Mouse (Mus musculus) retina, postnatal 1 day (tissue): ENCODE measurements at regions not wholly inside any gene's neighbourhood (a gene's known extent, or its start where the extent isn't known, plus 50 kb on each side); places are given as distances from the start of the nearest gene placed in this dataset.

Source experiments
- DNase-seq: peaks from one replicate; pipeline ENCODE4 v3.0.0-alpha.2; 2012

GRCm38 (mm10) chr2:47053689-47054088 lies 1760.2 kb upstream of the Acvr2a start:
- no peak for DNase-seq

- no peak for DNase-seq
Observed at GRCm38 (mm10) chr2:47074191-47074590, 1739.7 kb upstream of the Acvr2a start.

- no peak for DNase-seq
Observed at GRCm38 (mm10) chr2:47075225-47075624, 1738.7 kb upstream of the Acvr2a start.

GRCm38 (mm10) chr2:47088635-47089034 lies 1725.3 kb upstream of the Acvr2a start:
- DNase-seq = peak; percentile 49

GRCm38 (mm10) chr2:47095993-47096392 lies 1717.9 kb upstream of the Acvr2a start:
- no peak for DNase-seq

DNA sequence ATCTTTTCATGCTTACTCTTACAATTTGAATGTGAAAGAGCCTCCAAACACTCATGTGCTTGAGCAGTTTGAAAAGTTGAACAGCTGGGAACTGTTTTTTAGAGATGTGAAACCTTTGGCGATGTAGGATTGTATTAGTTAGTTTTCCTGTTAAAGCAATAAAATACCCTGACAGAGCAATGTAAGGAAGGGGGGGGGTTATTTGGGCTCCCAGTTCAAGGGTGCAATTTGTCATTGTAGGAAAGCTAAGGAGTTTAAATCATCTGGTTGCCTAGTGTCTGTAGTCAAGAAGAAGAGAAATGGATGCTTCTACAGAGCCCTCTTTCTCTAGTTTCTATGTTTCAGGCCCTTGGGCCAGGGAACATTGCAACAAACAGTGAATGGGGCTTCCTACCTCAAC lies 1674.5 kb upstream of the Acvr2a start:
- no peak for DNase-seq

DNA sequence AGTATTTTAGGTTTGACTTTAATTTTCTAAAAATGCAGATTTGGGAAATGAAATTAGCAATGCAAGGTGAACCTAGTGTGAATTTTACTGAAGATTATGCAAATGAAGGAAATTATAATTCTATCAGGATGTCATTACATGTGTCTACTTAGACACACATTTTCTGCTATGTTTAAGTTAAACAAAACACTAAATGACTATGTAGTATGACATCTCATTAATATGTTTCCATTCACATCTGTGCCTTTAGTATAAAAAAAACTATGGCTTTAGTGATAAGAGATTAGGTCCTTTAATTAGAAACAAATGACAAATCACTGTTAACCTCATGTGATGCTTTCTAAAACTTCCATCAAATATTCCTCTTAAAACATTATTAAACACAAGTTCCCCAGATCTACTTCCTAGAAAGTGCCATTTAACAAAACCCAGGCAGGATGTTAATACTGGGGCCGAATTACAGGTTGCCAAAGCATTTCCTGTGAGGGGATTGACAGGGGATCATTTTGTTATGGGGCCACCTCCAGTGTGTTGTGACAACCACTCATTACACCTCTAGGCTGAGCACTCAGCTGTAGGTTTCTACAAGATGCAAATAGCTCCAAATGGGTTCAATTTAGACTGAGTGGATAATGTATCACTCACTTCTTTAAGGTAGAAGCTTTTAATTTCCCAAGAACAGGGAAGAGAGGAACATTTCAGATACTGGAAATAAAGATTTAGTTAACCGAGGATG lies 1629.7 kb upstream of the Acvr2a start:
- no peak for DNase-seq
